Mouse (Mus musculus) regulatory T cell (primary cell): Measurements from ENCODE around the gene Dazap2.

Source experiments
- in situ Hi-C: fragments of 300-600 bp; cut with MboI, MseI; formaldehyde crosslinking; loops from one replicate; pipeline ENCODE4 v1.15.1; 2025; ENCODE audit warnings: high pct_unique_total_duplicates

Gene Dazap2

GRCm38 (mm10) chr15:100636700-100637501 is 21.8 kb downstream of the Dazap2 start, which contains the start of gene Smagp:
TSS of gene Smagp (minus strand) at chr15:100636940.
- in situ Hi-C loops = no loop called here

DNA sequence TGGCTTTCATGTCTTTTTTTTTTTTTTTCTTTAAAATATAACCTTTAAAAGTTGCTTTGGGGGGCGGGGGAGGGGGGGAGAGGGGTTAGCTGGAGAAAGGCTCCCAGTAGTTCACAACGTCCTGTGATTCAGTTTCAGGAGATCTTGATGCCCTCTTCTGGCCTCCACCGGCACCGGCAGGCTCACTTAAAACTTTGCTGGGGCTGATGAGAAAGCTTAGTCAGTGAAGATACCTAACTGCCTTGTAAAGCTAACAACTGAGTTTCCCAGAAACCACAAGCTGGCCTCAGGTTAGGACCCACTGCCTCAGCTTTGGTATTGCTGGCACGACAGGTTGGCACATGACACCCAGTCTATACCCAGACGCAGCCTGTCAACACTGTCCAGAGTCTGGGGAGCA is 22.5 kb downstream of the Dazap2 start:
- in situ Hi-C loops = no loop called here

DNA sequence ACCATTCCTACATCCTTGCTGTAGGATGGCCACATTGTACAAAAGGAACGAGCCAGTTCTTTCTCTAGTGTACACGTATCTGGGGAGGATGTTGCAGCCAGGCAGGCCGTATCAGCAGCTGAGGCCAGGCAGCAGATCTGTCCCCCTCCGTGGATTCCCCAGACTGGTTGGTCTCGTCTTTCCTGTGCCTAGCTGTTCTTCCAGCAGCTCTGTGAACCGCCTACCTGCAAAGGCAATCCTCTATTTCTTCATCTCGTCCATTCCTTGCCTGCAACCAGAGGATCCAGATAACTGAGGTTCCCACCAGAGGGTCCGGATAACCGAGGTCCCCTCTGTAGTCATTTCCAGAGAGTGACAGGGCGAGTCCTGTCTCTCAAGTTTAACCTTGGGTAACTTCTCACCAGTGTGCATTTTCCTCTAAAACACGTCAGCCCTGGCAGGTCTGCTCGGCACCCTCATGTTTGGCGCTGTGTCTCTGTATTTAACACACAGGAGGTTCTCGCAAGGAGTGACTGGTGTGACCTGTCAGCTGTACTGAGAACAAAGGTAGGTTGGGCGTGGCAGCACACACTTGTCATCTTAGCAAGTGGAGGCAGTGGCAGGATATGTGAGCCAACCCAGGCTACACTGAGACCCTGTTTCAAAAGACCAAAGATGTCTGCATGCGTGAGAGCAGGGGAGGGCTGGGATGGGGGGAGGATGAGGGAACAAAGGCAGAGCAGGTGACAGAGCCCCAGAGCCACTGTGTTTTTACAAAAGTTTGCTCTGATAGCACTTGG is 25.0 kb downstream of the Dazap2 start:
- in situ Hi-C loops = no loop called here

GRCm38 (mm10) chr15:100641226-100641810 is 26.2 kb downstream of the Dazap2 start:
- in situ Hi-C loops = no loop called here

DNA sequence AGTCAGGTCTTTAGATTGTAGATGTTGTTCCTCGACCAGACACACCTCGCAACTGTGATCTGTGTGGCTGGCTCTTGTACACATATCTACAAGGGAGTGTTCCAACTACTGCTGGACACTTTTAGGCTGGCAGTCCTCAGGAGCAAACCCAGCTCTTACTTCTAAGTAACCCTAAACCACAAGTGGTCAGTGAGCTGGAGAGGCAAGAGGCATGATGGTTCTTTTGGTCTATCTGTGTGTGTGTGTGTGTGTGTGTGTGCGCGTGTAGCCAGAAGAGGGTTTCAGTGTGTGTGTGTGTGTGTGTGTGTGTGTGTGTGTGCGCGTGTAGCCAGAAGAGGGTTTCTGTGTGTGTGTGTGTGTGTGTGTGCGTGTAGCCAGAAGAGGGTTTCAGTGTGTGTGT is 27.3 kb downstream of the Dazap2 start:
- in situ Hi-C loops = no loop called here

DNA sequence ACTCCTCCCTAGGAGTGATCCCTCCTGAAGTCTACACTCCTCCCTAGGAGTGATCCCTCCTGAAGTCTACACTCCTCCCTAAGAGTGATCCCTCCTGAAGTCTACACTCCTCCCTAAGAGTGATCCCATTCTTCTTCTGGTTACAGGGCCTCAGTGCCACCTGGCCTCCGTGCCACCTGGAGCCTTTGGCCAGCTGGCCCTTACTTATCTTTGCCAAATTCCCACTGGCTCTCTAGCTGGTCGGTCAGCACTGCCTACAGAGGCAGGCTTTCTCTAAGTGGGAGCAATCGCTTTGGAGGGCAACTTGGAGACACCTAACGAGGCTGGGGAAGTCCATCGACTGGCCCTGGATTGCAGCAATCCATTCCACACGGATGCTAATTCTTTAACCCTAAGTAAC is 31.0 kb downstream of the Dazap2 start:
- in situ Hi-C loops = no loop called here

- in situ Hi-C loops = no loop called here
Measured at GRCm38 (mm10) chr15:100650111-100650510, 35.0 kb downstream of the Dazap2 start.

- in situ Hi-C loops = no loop called here
Measured at GRCm38 (mm10) chr15:100651610-100652009, 36.5 kb downstream of the Dazap2 start.

DNA sequence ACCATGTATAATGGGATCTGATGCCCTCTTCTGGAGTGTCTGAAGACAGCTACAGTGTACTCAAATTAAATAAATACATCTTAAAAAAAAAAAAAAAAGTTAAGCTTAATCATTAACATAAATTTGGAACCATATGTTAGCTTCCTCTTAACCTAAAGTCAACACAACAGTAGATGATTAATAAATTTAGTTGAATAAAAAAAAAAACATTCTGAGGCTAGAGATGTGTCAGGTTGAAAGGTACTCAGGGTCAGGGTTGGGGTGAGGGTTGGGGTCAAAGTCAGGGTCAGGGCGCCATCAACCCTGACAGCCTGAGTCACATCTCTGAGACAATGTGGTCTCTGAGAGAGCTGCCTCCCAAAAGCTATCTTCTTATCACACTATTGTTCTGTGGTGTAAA is 39.1 kb downstream of the Dazap2 start:
- in situ Hi-C loops = no loop called here

- in situ Hi-C loops = no loop called here
Measured at GRCm38 (mm10) chr15:100655201-100655600, 40.1 kb downstream of the Dazap2 start.

- in situ Hi-C loops = no loop called here
Measured at GRCm38 (mm10) chr15:100660306-100660705, 45.2 kb downstream of the Dazap2 start.

- in situ Hi-C loops = no loop called here
Measured at GRCm38 (mm10) chr15:100660805-100661204, 45.7 kb downstream of the Dazap2 start.

DNA sequence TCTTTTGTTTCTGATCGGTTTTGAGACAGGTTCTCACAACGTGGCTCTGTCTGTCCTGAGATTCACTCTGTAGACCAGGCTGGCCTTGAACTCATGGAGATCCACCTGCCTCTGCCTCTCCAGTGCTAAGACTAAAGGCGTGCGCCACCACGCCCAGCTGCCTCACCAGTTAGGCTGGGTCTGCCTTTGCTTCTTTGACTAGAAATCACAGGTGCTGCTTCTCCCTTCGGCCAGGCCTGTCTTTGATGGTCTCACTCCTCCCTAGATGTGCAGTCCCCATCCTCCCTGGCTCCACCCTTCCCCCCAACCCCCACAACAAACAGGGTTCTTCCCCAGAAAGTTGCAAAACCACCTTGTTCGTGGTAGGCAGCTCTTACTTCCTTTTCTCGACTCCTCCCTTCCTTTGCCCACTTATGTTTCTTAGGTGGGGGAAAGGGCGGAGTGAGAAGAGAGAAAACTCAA is 49.7 kb downstream of the Dazap2 start:
- in situ Hi-C loops = no loop called here

DNA sequence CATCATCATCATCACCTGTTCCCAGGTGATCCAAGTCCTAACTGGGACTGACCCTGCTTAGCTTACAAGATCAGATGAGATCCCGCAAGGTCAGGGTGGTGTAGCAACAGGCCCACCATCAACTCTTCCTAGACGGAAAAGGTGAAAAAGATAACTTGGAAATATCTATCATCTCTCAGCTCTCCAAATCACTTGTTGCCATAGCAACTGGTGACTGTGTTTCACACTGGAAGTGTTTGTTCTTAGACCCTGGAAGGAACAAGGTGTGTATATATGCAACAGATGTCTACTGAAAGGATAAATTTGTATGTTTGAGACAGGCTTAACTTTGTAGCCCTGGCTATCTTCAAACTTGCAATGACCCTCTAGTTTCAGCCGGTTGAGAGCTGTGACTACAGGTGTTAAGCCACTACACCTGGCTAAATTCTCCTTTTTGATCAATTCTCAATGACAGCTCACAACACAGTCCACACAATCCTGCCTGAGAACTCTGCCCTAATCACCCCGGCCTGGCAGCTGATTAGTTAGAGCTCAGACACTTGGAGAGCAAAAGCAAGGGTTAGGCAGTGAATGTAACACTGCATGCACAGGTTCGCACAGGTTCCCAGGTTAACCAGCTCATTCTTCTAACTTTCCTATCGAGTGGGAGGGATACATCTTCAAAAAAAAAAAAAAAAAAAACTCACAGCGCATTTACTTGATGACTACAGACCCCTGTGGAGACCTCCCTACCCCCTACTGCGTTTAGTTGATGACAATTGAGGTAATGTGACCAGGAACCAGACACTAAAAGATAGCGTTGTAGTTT is 50.5 kb downstream of the Dazap2 start:
- in situ Hi-C loops = no loop called here

GRCm38 (mm10) chr15:100666219-100666696 is 51.1 kb downstream of the Dazap2 start:
- in situ Hi-C loops = no loop called here

GRCm38 (mm10) chr15:100666851-100667250 is 51.7 kb downstream of the Dazap2 start:
- in situ Hi-C loops = no loop called here

- in situ Hi-C loops = no loop called here
Measured at GRCm38 (mm10) chr15:100667420-100667819, 52.3 kb downstream of the Dazap2 start.

DNA sequence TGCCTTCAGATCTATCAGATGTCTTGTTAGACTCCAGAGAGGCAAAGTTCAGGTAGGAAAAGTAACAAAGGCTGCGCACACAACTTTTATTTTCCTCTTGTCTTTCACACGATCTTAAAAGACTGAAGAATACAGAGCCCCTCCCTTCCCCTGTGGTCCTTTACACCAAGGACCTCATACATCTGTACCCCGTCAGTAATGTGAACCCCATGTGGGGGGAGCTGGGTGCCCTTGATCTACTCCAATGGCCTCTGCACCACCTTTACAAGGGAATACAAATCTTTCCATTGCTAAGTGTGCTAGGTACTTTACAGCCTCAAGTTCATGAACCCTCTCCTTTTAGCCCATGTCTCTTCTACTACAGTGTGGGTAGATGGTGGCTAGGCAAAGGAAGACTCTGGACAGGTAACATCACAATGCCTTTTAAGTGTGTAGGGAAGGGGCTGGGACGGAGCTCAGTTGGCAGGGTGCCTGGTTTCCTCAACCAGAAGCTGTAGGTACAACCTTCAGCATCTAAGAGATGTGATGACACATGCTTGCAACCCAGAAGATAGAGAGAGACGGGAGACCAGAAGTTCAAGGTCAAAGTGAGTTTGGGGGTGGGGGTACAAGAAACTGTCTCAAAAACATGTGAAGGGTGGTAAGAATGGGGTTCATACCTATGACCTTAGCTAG is 52.9 kb downstream of the Dazap2 start:
- in situ Hi-C loops = no loop called here

DNA sequence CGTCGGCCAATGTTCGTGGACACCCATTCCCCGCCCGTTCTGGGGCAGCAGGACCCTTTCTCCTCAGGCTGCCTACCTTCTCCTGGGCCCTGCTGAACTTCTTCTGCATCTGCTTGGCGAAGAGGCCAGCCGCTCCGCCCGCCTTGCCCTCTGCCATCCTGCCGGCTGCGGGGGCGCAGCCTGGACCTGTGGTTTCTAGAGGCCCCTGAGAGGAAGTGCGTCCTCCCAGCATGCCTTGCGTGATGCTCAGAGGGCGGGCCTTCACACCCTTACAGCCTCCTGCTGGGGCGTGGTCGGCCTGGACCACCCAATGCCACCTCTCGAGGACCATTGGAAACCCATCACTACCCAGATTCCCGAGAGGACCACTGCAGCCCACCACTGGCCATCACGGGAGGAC is 54.2 kb downstream of the Dazap2 start, which contains the start of gene Bin2:
Gene Bin2 (minus strand): TSS at position 217 of the 400 bp plus-strand sequence.
- in situ Hi-C loops = no loop called here

- in situ Hi-C loops = no loop called here
Measured at GRCm38 (mm10) chr15:100670004-100670403, 54.9 kb downstream of the Dazap2 start.
